Mouse (Mus musculus): ENCODE data around the gene Tex29. TPM values are rescaled to one million over a fixed set of nuclear protein-coding genes. Genes with fewer than 3 reads are reported as not detected.

Tex29 gene
- polyA plus RNA-seq (2014; fragmentation: Illumina TruSeq; extraction: RNeasy Lipid Tissue Mini Kit (QIAGEN cat#74804)) = not detected

GRCm38 (mm10) chr8:11840174-11840573 lies at the start of gene Tex29:
Gene Tex29 (plus strand): TSS chr8:11840474.

Other genes with a start within 250 kb of the Tex29 start
- 53.3 TPM for gene Ankrd10, start 204.7 kb upstream of the Tex29 start, polyA plus RNA-seq (2014; fragmentation: Illumina TruSeq; extraction: RNeasy Lipid Tissue Mini Kit (QIAGEN cat#74804))
- not detected for gene 1700016D06Rik, start 139.4 kb upstream of the Tex29 start, polyA plus RNA-seq (2014; fragmentation: Illumina TruSeq; extraction: RNeasy Lipid Tissue Mini Kit (QIAGEN cat#74804))
- gene Arhgef7, start 112.8 kb upstream of the Tex29 start, polyA plus RNA-seq (2014; fragmentation: Illumina TruSeq; extraction: RNeasy Lipid Tissue Mini Kit (QIAGEN cat#74804)) = 26.5 TPM

Data from ovary, adult 10 weeks (tissue).